Mouse (Mus musculus): Measurements from ENCODE around the gene Letmd1. TPM values are rescaled to one million over a fixed set of nuclear protein-coding genes. Genes with fewer than 3 reads are reported as not detected.

The Letmd1 gene
- polyA plus RNA-seq, 1 experiment from 2014 or later = 15.3 TPM

DNA sequence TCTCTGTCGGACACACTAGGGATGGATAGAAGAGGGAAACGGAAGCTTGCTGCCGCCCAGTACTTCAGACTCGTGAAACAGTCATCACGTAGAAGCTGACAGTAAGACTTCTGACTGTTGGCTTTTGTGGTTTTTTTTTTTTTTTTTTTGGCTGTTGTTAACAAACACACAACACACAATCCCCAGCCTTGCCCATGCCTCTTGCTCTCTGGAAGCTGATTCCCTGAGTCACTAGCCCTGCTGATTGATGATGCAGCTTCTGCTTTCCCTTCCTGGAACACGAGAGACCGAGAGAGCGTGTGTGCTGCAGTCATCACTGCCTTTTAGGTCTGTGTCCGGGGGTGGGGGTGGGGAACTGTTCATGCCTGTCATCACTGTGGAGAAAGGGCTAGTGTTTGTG lies 7.2 kb upstream of the Letmd1 start:
- Histone ChIP-seq H3K4me2 (ENCODE audit: low read depth, low read length) (no peak overlapping the region), H3K36me3 (ENCODE audit: control insufficient read depth, insufficient read depth) (no peaks in the 10 kb centered on the region), H3K4me3 (ENCODE audit: low read depth, low read length) (no peak overlapping the region), H3K4me1 (ENCODE audit: control insufficient read depth, low read depth, low read length) (peaks cover 21% of the 10 kb centered on the region), H3K27ac (ENCODE audit: low read length) (no peak overlapping the region), H3K27me3 (ENCODE audit: control insufficient read depth, insufficient read depth, low read depth, low read length) (no peaks in the 10 kb centered on the region), H3K9me3 (replicated peaks; ENCODE audit: control insufficient read depth, low read length) (no peaks in the 10 kb centered on the region), H3K9ac (ENCODE audit: low read depth, low read length) (no peak overlapping the region)
- ATAC-seq (ENCODE audit: low read depth) = no peak
- WGBS (ENCODE audit: insufficient replicate concordance) = 40% methylated on average over 9 of the region's 9 CpGs

DNA sequence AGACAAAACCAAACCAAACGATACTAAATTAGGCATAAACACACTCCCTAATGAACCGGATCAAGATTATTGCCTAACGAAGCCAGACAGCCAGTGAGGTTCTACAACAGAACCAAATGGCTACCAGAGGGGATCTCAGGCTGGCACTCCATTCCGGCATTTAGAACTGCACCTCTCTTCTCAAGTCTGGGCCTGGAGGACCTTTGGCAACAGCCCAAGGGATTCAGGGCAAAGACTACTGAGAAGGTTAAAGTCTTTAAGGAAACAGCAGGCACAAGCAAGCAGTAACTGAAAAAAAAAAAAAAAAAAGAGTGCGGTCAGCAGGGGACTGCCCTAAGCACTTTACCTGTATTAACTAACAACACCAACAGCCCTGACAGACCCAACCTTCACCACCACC lies 6.7 kb upstream of the Letmd1 start:
- 71% methylated on average over 5 of the region's 5 CpGs for WGBS (ENCODE audit: insufficient replicate concordance)
- ATAC-seq (ENCODE audit: low read depth) = no peak
- no peaks in the 10 kb centered on the region for H3K36me3 ChIP-seq (ENCODE audit: control insufficient read depth, insufficient read depth)

DNA sequence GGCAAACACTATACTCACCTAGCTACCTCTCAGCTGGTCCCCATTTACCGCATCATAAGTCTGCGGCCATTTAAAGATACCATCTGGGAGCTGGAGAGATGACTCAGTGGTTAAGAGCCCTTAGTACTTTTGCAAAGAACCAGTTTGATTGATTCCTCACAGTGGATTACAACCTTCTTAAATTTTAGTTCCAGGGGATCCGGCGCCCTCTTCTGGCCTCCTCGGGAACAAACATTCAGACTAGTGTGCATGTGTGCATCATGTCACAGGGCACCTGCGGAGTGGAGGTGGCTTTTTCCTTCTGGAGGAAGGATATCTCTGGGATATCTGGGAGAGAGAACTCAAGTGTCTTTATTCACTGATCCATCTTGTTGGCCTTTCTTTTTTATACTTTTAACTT lies 5.1 kb upstream of the Letmd1 start:
- no peak overlapping the region for H3K9ac ChIP-seq (ENCODE audit: low read depth, low read length)
- peaks cover 21% of the 10 kb centered on the region for H3K4me1 ChIP-seq (ENCODE audit: control insufficient read depth, low read depth, low read length)
- ATAC-seq (ENCODE audit: low read depth) = no peak
- H3K27me3 ChIP-seq (ENCODE audit: control insufficient read depth, insufficient read depth, low read depth, low read length) = no peaks in the 10 kb centered on the region
- no peaks in the 10 kb centered on the region for H3K36me3 ChIP-seq (ENCODE audit: control insufficient read depth, insufficient read depth)
- no peak overlapping the region for H3K4me2 ChIP-seq (ENCODE audit: low read depth, low read length)
- no peak overlapping the region for H3K27ac ChIP-seq (ENCODE audit: low read length)
- no peak overlapping the region for H3K4me3 ChIP-seq (ENCODE audit: low read depth, low read length)
- 18% methylated on average over 6 of the region's 6 CpGs for WGBS (ENCODE audit: insufficient replicate concordance)
- H3K9me3 ChIP-seq (replicated peaks; ENCODE audit: control insufficient read depth, low read length) = no peaks in the 10 kb centered on the region

More for the DNA sequence above, 6.7 kb upstream of the Letmd1 start:
- H3K4me3 ChIP-seq (ENCODE audit: low read depth, low read length) = no peak overlapping the region
- H3K4me1 ChIP-seq (ENCODE audit: control insufficient read depth, low read depth, low read length) = peaks cover 21% of the 10 kb centered on the region
- no peaks in the 10 kb centered on the region for H3K27me3 ChIP-seq (ENCODE audit: control insufficient read depth, insufficient read depth, low read depth, low read length)
- no peak overlapping the region for H3K27ac ChIP-seq (ENCODE audit: low read length)
- no peak overlapping the region for H3K9ac ChIP-seq (ENCODE audit: low read depth, low read length)
- no peak overlapping the region for H3K4me2 ChIP-seq (ENCODE audit: low read depth, low read length)
- no peaks in the 10 kb centered on the region for H3K9me3 ChIP-seq (replicated peaks; ENCODE audit: control insufficient read depth, low read length)

DNA sequence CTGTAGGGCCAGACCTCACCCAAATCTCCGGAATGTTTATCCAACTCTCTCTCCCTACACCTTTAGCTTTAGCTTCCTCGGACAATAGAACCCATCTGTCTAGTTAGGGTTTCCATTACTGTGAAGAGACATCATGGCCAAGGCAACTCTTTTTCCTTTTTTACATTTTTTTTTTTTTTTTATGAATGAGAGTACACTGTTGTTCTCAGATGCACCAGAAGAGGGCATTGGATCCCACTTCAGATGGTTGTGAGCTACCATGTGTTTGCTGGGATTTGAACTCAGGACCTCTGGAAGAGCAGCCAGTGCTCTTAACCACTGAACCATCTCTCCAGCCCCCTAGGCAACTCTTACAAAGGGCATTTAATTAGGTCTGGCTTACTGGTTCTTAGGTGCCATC lies 3.4 kb upstream of the Letmd1 start:
- WGBS (ENCODE audit: insufficient replicate concordance) = 50% methylated on average over 2 of the region's 2 CpGs
- no peaks in the 10 kb centered on the region for H3K36me3 ChIP-seq (ENCODE audit: control insufficient read depth, insufficient read depth)

DNA sequence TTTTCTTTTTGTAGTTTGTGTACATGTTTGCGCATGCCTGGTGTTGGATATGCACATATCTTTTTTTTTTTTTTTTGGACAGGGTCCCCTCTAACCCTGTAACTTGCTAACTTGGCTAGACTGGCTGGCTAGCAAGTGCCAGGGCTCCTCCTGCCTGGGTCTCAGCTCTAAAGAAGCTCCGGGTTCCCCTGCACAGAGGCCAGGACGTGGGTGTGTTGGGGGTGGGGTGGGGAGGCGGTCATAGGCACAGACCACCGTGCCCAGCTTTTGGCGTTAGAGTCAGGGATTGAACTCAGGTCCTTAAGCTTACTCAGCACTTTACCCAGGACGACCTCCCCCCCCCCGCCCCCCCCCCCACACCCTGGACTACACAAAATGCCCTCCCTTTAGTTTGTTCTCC lies 1.1 kb upstream of the Letmd1 start:
- 30% methylated on average over 7 of the region's 8 CpGs for WGBS (ENCODE audit: insufficient replicate concordance)
- no peak overlapping the region; the same call in 1 of the 2 replicates for H3K27ac ChIP-seq (ENCODE audit: low read length)

More for the DNA sequence above, 3.4 kb upstream of the Letmd1 start:
- no peak overlapping the region for H3K4me2 ChIP-seq (ENCODE audit: low read depth, low read length)
- H3K27ac ChIP-seq (ENCODE audit: low read length) = no peak overlapping the region
- H3K4me1 ChIP-seq (ENCODE audit: control insufficient read depth, low read depth, low read length) = peaks cover 33% of the 10 kb centered on the region
- H3K27me3 ChIP-seq (ENCODE audit: control insufficient read depth, insufficient read depth, low read depth, low read length) = no peaks in the 10 kb centered on the region
- no peak for ATAC-seq (ENCODE audit: low read depth)
- no peaks in the 10 kb centered on the region for H3K9me3 ChIP-seq (replicated peaks; ENCODE audit: control insufficient read depth, low read length)
- H3K4me3 ChIP-seq (ENCODE audit: low read depth, low read length) = no peak overlapping the region
- no peak overlapping the region for H3K9ac ChIP-seq (ENCODE audit: low read depth, low read length)

DNA sequence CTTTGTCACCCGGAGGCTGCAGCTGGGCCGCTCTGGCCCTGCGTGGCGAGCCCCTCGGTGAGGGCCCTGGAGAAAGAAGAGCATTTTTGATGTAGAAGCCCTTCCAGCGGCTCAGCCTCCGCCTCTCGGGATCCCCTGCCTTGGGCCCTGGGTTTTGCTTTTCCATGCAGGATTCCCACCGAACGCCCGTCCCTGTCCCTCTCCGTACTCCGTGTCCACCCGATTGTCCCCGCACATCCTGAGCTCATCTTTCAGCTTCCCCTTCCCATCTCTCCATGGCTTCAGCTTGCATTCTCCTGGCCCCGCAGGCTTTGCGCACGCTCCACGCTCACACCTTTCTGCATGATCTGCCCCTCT lies 344 bp downstream of the Letmd1 start:
- H3K27ac ChIP-seq (ENCODE audit: low read length) = peak overlapping the region; percentile 87
- peak overlapping the region; percentile 92 for H3K4me2 ChIP-seq (ENCODE audit: low read depth, low read length)
- H3K9me3 ChIP-seq (replicated peaks; ENCODE audit: control insufficient read depth, low read length) = no peaks in the 10 kb centered on the region
- no peak for ATAC-seq (ENCODE audit: low read depth)
- H3K36me3 ChIP-seq (ENCODE audit: control insufficient read depth, insufficient read depth) = peaks cover 7% of the 10 kb centered on the region; the same call in 1 of the 2 replicates
- 1% methylated on average over 19 of the region's 19 CpGs for WGBS (ENCODE audit: insufficient replicate concordance)
- peaks cover 22% of the 10 kb centered on the region for H3K4me1 ChIP-seq (ENCODE audit: control insufficient read depth, low read depth, low read length)
- no peaks in the 10 kb centered on the region for H3K27me3 ChIP-seq (ENCODE audit: control insufficient read depth, insufficient read depth, low read depth, low read length)
- peak overlapping the region; percentile 87 for H3K9ac ChIP-seq (ENCODE audit: low read depth, low read length)
- H3K4me3 ChIP-seq (ENCODE audit: low read depth, low read length) = peak overlapping the region; percentile 88

More for the DNA sequence above, 1.1 kb upstream of the Letmd1 start:
- Histone ChIP-seq H3K9ac (ENCODE audit: low read depth, low read length) (no peak overlapping the region), H3K9me3 (replicated peaks; ENCODE audit: control insufficient read depth, low read length) (no peaks in the 10 kb centered on the region), H3K4me2 (ENCODE audit: low read depth, low read length) (peak overlapping the region; percentile 92; the same call in 1 of the 2 replicates), H3K36me3 (ENCODE audit: control insufficient read depth, insufficient read depth) (peaks cover 7% of the 10 kb centered on the region; the same call in 1 of the 2 replicates), H3K4me1 (ENCODE audit: control insufficient read depth, low read depth, low read length) (peaks cover 22% of the 10 kb centered on the region), H3K27me3 (ENCODE audit: control insufficient read depth, insufficient read depth, low read depth, low read length) (no peaks in the 10 kb centered on the region), H3K4me3 (ENCODE audit: low read depth, low read length) (peak overlapping the region; percentile 88)
- ATAC-seq (ENCODE audit: low read depth) = no peak

DNA sequence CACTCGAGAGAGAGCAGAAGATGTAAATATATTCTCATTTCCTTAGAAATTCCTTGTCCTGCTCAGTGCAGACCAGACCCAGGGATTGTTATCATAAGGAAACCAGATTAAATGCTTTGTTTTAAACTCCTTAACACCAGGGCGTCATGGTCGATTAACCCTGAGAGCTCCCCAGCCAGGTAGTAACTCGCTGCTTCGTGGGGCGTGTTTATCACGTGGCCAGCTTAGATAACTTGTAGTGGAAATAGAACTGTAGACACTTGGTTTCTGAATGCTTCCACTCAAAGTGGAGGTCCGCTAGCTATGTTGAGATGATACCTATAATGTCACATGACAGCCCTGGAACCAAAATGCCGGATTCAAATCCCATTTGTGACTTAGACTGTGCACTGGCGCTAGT lies 1.2 kb downstream of the Letmd1 start:
- Histone ChIP-seq H3K9me3 (replicated peaks; ENCODE audit: control insufficient read depth, low read length) (no peaks in the 10 kb centered on the region), H3K27ac (ENCODE audit: low read length) (no peak overlapping the region), H3K4me2 (ENCODE audit: low read depth, low read length) (peak overlapping the region; percentile 92), H3K4me3 (ENCODE audit: low read depth, low read length) (peak overlapping the region; percentile 88; the same call in 1 of the 2 replicates), H3K36me3 (ENCODE audit: control insufficient read depth, insufficient read depth) (peaks cover 7% of the 10 kb centered on the region; the same call in 1 of the 2 replicates), H3K9ac (ENCODE audit: low read depth, low read length) (no peak overlapping the region), H3K4me1 (ENCODE audit: control insufficient read depth, low read depth, low read length) (peaks cover 22% of the 10 kb centered on the region), H3K27me3 (ENCODE audit: control insufficient read depth, insufficient read depth, low read depth, low read length) (no peaks in the 10 kb centered on the region)
- WGBS (ENCODE audit: insufficient replicate concordance) = 38% methylated on average over 10 of the region's 10 CpGs
- ATAC-seq (ENCODE audit: low read depth) = no peak

DNA sequence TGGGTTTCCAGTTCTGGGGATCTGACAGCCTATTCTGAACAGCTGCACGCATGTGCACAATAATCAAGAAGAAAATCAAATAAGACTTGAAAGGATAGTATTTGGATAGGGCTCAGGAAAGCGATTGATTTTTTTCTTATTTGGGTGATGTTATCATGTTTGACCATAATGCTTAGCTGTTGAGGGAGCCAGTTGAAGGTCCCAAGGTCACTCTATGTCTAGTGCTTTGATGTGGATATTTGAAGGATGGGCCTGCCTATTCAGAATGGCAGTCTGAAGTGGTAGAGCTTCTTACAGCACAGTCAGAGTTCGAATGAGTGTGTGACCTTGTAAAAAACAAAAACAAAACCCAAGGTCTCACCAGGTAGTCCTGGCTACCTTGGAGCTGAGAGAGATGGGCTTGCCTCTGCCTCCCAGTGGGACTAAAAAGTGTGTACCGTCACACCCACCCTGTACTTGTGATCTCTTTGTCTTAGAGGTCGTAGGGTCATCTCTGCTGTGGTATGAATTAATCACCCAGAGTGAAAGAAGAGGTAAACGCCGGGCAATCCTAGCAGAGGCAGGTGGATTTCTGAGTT lies 5.2 kb downstream of the Letmd1 start:
- Histone ChIP-seq H3K9ac (ENCODE audit: low read depth, low read length) (no peak overlapping the region), H3K27me3 (ENCODE audit: control insufficient read depth, insufficient read depth, low read depth, low read length) (no peaks in the 10 kb centered on the region), H3K36me3 (ENCODE audit: control insufficient read depth, insufficient read depth) (peaks cover 10% of the 10 kb centered on the region; the same call in 1 of the 2 replicates), H3K9me3 (replicated peaks; ENCODE audit: control insufficient read depth, low read length) (no peaks in the 10 kb centered on the region), H3K4me2 (ENCODE audit: low read depth, low read length) (no peak overlapping the region), H3K4me3 (ENCODE audit: low read depth, low read length) (no peak overlapping the region), H3K27ac (ENCODE audit: low read length) (no peak overlapping the region), H3K4me1 (ENCODE audit: control insufficient read depth, low read depth, low read length) (peaks cover 13% of the 10 kb centered on the region)
- WGBS (ENCODE audit: insufficient replicate concordance) = 61% methylated on average over 7 of the region's 7 CpGs
- peak; percentile 25; the same call in 1 of the 2 replicates for ATAC-seq (ENCODE audit: low read depth)

DNA sequence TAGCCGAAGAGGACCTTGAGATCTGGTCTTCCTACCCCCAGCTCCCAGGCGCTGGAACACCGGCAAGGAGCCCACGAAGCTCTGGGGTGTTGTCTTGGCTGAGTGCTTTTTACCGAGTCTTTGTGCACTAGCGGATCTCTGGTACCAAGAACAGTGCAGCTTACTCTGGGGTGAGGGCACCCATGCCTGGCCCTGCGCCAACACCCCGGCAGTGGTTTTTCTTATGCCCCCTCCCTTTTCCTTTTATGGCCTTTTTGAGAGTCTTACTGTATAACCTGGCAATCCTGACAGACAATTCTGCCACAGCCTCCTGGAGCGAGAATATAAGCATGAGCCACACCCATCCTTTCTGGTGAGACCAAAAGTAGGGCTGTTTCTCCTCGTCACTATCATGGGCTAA lies 9.5 kb downstream of the Letmd1 start:
- H3K27me3 ChIP-seq (ENCODE audit: control insufficient read depth, insufficient read depth, low read depth, low read length) = no peaks in the 10 kb centered on the region
- H3K9ac ChIP-seq (ENCODE audit: low read depth, low read length) = no peak overlapping the region
- 79% methylated on average over 10 of the region's 10 CpGs for WGBS (ENCODE audit: insufficient replicate concordance)
- no peaks in the 10 kb centered on the region for H3K9me3 ChIP-seq (replicated peaks; ENCODE audit: control insufficient read depth, low read length)
- no peak overlapping the region for H3K4me2 ChIP-seq (ENCODE audit: low read depth, low read length)
- H3K36me3 ChIP-seq (ENCODE audit: control insufficient read depth, insufficient read depth) = peaks cover 3% of the 10 kb centered on the region; the same call in 1 of the 2 replicates
- H3K4me3 ChIP-seq (ENCODE audit: low read depth, low read length) = no peak overlapping the region
- H3K27ac ChIP-seq (ENCODE audit: low read length) = no peak overlapping the region
- ATAC-seq (ENCODE audit: low read depth) = no peak
- H3K4me1 ChIP-seq (ENCODE audit: control insufficient read depth, low read depth, low read length) = no peaks in the 10 kb centered on the region

Measured in liver, embryonic 16.5 days (tissue).